Mouse (Mus musculus) T-helper 17 cell (primary cell): ENCODE data around the gene Ina.

Experiments
- in situ Hi-C, 2 experiments: fragments of 300-600 bp; cut with MboI, MseI; formaldehyde crosslinking; loops; 1 replicate in 1 of 2; 2 replicates in 1 of 2; pipeline ENCODE4 v1.15.1; 2025; ENCODE audit warnings: high pct_unique_total_duplicates in 2 of 2

Ina gene

DNA sequence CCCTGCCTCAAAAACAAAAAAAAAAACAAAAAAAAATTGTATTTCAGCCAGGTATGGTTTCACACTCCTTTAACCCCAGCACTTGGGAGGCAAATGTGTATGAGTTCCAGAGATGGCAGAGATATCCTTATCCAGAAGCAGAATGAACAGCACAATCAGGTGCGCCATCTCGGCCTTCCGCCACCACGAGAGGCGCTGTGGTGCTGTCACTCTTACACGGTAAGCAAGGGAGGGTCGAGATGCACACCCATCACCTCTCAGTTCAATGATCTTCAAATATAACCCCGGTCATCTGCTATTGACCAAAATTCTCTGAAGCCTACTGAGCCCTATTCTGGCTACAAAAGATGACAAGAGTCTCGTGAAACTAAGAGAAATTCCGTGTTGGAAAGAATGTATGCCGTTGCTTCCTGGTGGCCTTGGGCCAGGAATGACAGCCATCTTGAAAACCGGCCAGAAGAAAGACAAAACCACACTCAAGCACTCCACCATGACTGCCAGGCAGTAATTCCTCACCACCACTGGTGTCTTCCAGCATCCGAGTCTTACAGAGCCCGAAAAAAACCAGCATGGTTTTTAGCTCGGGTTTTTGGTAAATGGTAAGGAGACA, 1.9 kb upstream of the Ina start:
- in situ Hi-C loops, result loop anchor here (10.0 to 25.0 kb wide), 2 partner anchors 775 to 1012 kb away; no protein-coding TSS in a partner anchor

DNA sequence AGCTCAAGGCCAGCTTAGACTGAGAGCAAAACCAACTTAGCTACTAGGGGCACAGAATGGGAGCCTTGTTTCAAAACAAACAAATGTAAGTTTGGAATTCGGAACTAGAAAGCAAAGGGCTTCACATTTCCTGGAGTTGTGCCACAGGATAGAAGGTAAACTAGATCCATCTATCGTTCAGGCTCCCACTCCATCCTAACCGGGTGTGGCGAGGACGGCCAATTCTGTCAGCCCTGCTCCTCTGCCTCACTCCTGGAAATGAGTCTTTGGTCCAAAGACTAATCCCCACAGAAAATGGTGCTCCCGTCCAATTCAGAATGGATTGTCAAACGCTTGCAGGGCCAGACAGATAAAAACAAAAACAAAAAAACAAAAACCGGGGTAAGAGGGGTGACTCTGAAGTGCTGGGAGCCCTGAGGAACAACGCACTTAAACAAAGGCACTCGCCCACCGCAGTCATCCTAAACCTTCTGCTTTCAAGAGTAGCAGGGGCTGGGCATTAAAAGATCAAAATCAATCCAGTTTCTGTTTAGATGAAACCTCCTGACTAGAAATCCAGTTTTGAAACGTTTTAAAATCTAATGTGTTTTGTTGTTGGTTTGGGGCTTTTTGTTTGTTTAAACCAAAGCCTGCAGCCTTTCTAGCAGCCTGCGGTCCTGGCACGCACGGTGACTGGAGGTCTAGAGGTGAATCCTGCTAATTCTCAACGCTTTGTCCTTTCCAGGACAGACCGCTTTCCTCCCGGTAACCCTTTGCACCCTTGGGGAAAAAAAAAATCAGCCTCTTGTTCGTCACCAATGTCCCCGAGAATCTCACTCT, 949 bp upstream of the Ina start:
- in situ Hi-C loops, result loop anchor here (10.0 to 25.0 kb wide), 2 partner anchors 776 to 1011 kb away; no protein-coding TSS in a partner anchor

DNA sequence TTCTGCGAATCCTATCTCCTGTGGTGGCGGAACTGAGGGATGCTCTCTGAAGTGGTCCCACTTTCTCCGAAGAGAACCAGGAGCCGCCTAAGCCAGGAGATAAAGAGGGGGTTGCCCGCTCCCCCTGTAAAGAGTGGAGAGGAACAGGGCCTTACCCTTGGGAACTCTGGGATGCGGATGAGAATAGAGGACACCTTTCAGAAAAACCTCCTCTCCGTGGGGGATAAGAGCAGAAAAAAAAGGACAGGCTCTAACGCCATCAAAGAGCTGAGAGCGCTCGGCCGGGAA, 395 bp upstream of the Ina start:
- in situ Hi-C loops, result loop anchor here (10.0 to 25.0 kb wide), 2 partner anchors 777 to 1011 kb away; no protein-coding TSS in a partner anchor

DNA sequence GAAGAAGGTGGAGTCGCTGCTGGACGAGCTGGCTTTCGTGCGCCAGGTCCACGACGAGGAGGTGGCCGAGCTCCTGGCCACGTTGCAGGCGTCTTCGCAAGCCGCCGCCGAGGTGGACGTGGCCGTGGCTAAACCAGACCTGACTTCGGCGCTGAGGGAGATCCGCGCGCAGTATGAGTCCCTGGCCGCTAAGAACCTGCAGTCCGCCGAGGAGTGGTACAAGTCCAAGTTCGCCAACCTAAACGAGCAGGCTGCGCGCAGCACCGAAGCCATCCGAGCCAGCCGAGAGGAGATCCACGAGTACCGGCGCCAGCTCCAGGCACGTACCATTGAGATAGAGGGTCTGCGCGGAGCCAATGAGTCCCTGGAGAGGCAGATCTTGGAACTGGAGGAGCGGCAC, 898 bp downstream of the Ina start:
- in situ Hi-C loops, result loop anchor here (10.0 to 25.0 kb wide), 2 partner anchors 778 to 1009 kb away; no protein-coding TSS in a partner anchor

DNA sequence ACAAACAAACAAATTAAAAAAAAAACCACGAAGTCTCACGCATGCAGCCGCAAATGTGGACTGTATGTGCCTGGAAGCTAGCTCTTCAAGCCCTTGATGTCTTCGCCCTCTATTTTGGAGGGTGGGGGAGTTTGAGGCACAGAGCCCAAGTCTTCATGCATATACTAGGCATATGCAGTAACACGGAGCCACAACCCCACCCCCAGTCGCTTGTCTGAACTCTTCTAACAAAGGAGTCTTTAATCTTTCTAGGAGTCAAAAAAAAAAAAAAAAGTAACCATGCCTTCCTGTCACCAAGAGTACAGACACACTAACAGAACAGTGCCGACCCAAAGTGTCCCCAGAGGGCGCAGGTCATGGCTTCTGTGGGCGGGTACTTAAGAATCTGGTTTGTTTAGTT, 1.5 kb downstream of the Ina start:
- in situ Hi-C loops, result loop anchor here (10.0 to 25.0 kb wide), 2 partner anchors 779 to 1009 kb away; no protein-coding TSS in a partner anchor

DNA sequence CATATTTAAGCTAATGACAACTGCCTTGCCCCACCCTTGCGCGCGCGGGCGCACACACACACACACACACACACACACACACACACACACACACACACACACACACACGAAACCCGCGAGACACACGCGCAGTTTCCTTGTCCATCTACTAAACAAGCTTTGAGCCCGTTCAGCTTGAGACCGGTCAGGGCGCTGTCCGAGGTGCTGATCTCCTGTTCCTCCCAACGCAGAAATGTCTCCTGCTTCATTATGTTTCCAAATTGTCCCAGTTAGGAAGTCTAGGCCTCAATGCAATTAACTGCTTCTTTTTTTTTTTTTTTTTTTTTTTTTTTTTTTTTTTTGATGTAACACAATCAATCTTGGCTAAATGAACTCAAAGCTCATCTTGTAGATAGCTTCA, 2.0 kb downstream of the Ina start:
- in situ Hi-C loops, result loop anchor here (10.0 to 25.0 kb wide), 2 partner anchors 779 to 1008 kb away; no protein-coding TSS in a partner anchor

DNA sequence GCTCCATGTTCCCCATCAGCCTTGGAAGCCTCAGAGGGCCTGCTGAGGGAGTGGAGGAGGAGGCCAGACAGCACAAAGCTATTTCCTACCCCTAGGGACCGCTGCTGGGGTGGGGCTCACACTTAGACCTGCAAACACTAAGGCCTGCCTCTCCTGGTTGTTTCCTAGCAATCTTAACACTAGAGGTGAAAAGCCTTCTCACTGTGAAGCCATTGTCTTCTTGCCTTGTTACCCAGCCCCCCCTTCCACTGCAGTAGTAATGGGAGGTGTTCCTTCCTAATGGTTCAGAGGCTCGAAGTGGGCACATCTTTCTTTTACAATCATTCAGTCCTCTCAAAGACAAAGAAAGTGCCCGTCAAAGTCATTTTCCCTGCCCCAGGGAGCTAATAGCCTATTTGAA, 3.3 kb downstream of the Ina start:
- in situ Hi-C loops, result loop anchor here (10.0 to 25.0 kb wide), 2 partner anchors 781 to 1007 kb away; no protein-coding TSS in a partner anchor

DNA sequence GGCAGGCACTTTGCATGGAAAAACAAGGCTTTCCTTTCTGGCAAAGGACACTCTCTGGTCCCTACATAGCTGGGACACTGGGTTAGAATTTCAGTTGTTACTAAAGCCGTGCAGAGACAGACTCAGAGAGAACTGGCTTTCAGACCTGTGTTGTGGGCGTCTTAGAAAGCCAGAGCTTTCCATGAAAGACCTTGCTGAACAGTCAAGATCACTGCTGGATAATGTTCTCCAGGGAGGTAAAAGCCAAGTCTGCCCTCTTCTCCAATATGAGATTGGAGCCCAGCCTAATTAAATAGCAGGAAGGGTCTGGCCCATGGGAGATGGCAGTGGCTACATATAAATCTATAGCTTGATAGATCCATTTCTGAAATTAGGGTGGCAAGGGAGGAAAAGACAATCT, 3.8 kb downstream of the Ina start:
- in situ Hi-C loops, result loop anchor here (10.0 to 25.0 kb wide), 2 partner anchors 781 to 1006 kb away; no protein-coding TSS in a partner anchor

DNA sequence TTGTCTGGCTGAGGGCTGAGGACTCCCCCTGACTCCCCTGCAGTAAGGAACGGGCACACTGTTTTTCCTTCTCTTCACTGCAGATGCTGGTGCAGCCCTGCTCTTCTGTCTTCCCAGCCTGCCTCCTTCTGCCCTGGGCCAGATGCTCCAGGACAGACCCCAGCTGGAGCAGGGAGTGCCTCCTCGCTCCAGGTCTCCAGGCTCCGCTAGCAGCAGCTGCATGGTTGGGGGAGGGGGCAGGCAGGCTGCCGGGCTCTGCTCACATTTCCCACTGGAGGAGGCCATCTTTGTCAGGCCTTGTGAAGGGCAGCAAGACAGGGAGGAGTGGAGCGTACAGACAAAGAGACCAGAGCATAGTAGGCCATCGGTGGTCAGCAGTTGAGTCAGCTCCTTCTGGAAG, 4.8 kb downstream of the Ina start:
- in situ Hi-C loops, result loop anchor here (10.0 to 25.0 kb wide), 2 partner anchors 782 to 1005 kb away; no protein-coding TSS in a partner anchor

DNA sequence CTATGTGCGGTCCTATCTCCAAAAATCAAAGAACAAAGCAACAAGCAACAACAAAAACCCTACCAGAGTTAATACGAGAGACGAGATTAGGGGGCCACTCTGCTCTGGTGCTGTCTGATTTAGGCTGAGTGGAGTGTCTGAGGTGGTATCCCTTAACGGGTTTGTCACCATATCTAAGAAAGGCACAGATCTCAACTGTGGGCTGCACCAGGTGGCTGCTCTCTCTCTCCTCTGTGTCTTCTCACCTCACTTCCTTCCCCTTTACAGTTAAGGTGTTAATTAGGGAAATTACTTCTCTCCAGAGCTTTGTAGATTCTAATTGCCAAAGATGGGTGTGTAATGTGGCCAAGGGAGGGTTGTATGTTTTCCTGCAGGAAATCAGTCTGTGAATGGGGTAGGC, 8.2 kb downstream of the Ina start:
- in situ Hi-C loops, result loop anchor here in 1 of 2 experiments (25.0 kb wide), 1 partner anchor 785 kb away; no protein-coding TSS in a partner anchor

DNA sequence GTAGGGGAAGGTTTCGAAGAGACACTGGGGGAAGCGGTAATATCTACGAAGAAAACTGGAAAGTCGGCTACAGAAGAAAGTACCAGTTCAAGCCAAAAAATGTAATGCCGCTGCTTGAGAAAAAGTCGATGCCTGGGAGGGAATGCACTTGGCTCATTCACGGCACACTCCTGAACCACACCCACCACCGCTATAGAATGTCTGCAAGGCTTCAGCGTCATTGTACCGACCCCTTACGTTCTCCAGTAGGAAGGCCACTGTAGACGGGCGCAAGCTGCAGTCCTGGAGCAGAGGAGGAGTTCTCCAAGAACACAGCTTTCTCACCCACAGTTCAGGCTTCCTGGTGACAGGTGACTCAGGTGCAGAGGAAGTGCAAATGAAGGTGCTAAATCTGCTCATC, 9.0 kb downstream of the Ina start:
- in situ Hi-C loops, result loop anchor here in 1 of 2 experiments (25.0 kb wide), 1 partner anchor 786 kb away; no protein-coding TSS in a partner anchor

DNA sequence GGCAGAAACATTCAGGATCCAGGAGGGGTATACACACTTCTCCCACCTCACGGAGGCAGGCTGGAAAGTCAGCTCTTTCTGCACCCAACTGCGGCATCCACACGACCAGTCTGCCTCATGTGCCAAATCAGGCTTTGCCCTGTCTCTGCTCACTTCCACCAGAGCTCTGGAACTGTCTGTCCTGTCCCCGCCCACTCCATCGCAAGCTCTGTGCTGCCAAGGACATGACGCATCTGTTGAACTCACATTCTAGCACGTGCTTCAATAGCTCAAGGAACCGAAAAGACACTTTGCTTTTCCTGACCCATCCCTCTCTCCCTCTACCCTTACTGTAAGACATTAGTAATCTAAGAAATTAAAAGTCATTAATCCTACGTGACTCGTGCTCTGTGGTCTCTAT, 10.5 kb downstream of the Ina start:
- in situ Hi-C loops, result loop anchor here in 1 of 2 experiments (25.0 kb wide), 1 partner anchor 788 kb away; no protein-coding TSS in a partner anchor

DNA sequence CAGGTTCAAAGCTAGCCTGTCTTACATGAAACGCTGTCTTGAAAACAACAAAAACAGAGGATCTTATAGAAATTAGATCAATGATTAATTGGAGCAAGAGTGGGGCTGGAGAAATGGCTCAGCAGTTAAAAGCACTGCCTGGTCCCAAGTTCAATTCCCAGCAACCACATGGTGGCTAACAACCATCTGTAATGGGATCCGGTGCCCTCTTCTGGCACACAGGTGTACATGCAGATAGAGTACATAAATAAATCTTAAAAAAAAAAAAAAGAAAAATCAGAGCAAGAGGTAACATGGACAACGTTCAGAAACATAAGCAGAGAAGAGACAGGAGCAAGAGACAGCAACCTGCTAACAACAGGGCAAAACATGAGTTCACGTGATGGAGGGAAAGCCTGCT, 12.0 kb downstream of the Ina start:
- in situ Hi-C loops, result no loop called here

DNA sequence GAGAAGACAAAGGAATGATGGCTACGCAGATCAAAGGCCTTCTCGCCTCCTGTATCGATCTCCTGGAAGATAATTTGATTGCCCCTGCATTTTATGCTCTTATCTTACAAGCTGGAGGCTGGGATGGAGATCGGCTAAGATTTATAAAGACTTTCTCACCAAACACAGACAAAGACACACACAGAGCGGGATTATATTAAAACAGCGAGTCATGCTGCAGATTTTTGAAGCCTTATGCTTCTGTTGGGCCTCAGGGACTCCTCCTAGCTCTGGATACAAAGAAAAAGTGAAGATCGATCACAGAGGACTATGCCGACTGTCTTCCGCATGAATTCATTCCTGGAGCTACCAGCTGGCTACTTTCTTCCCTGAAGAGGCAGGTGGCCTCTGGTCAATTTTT, 15.3 kb downstream of the Ina start:
- in situ Hi-C loops, result no loop called here

DNA sequence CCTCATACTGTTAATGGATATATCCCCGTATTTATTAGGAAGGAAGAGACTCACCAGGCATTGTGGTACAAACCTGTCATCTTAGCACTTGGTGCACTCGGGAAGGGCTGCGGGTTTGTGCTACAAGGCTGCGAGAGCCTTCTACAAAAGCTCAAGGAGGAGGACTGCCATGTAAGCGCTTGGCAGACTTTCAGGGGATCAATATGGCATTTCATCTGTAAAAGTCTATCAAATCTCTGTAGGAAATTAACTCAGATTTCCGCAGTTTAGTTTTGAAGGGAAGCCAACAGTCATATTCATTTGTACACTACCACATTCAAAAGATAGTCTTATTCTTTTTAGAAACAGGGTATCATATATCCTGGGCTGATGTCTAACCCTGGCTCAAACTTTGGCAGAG, 17.3 kb downstream of the Ina start:
- in situ Hi-C loops, result no loop called here

DNA sequence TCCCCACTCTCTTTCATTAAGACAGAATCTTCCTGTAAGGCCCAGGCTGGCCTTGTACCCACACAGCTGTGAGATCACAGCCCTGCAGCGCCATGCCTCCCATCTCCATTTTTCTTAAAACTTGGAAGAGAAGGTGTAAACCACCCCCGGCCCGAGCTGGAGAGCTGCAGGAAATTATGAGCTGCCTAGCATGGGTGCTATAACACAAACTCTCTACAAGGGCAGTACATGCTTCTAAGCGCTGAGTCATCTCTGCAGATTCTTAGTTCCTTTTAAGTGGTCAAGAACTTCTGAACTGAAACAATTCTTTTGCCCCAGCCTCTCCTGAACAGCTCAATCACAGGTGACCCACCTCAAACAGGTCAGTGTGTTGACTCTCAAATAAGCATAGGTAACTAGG, 20.4 kb downstream of the Ina start:
- in situ Hi-C loops, result no loop called here

DNA sequence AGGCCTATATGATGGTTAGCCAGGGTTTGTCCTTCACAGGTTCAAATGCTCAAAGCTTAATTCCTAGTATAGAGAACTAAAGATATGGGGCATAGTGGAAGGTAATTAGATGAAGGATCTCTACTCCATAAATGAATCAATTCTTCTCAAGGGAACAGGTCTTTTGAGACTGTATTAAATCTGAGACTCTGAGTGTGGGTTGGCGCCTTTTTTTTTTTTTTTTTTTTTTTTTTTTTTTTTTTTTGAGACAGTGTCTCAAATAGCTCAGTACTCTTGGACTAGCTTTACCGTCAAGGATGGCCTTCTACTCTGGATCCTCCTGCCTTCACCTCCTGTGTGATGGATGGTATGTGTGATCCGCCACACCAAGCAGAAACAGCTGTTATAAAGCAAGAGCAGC, 22.1 kb downstream of the Ina start:
- in situ Hi-C loops, result no loop called here

DNA sequence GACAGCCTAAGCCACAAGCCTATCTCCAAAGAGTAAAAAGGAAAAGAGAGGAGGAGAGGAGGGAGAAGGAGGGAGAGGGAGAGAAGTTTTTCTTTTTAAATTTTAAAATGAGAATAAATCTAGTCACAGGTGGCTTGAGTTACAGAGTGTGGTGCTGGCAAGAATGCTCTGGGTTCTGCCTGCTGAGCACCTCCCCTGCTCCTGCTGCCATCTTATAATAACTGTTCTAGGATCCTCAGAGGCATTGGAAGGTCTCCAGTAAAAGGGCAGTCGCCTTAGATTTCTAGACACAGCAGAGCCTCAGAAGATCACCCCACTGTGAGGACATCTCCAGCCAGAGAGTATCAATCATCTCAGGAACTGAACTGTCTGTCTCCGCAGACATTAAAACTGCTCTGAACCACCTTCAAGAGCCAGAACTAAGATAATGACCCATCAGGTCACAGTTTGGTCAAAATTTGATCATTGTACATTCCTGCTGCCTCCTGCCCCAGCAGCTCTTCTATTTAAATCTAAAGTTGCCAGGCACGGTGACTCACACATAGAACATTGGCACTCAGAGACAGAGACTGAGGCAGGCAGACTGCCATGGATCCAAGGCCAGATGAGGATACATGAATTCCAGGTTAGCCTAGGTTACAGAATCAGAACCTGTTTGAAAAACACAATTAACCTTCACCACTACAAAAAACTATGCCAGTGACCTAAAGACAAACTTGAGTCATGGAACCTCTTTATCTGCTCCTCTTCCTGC, 26.4 kb downstream of the Ina start:
- in situ Hi-C loops, result loop anchor here in 1 of 2 experiments (10.0 kb wide), 1 partner anchor 466 kb away; the partner anchor contains the start of genes Arl3 and Sfxn2

DNA sequence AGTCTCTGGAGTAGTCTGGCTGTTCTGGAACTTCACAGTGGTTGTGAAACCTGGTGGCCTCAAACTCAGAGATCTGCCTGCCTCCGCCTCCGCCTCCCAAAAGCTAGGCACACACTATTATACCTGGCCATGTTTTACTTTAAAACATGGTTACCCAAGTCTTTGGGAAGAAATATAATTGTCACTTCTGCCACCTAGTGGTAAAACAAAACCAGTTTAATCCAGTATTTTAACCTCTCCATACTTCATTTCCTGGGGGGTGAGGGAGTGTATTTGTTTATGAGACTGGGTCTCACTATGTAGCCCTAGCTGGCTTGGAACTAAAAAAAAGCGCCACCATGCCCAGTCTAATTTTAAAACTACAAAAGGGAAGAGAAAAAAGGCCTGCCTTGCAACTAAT, 29.1 kb downstream of the Ina start:
- in situ Hi-C loops, result loop anchor here in 1 of 2 experiments (10.0 kb wide), 1 partner anchor 469 kb away; the partner anchor contains the start of genes Arl3 and Sfxn2

DNA sequence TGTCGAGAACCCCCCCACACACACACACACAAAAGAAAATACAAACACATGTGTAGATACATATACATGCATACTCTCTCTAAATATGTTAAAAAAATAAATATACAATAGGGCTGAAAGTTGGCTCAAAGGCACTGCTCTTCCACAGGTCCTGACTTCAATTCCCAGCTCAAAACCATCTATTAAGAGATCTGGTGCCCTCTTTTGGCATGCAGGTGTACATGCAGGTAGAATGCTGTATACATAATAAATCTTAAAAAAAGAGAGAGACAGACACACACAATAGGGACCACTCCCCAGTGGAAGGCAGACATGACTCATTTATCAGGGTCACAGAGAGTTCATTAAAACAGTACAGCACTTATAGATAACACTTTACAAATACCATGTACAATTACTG, 31.8 kb downstream of the Ina start:
- in situ Hi-C loops, result loop anchor here in 1 of 2 experiments (10.0 kb wide), 1 partner anchor 472 kb away; the partner anchor contains the start of genes Arl3 and Sfxn2

DNA sequence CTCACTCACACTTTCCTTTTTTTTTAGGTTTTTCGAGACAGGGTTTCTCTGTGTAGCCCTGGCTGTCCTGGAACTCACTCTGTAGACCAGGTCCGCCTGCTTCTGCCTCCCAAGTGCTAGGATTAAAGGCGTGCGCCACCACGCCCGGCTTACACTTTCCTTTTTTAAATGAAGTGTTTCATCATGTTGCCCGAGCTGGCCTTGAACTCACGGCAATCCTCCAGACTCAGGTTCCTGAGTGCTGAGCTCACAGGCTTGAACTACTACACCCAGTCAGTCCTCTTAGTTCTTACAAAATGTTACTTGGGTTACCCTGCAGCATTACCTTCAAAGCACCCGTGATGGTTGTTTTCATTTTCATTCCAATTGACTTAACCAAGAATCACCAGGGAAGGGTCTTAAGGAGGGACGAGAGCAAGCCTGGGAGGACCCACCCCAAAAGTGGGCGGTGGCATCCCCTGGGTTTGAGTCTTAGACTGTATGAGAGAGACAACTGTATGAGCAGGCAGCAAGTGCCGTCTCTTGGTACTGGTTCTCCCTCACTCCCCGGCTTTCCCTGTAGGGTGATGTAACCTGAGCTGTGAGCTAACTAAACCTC, 32.8 kb downstream of the Ina start:
- in situ Hi-C loops, result loop anchor here in 1 of 2 experiments (10.0 kb wide), 1 partner anchor 473 kb away; the partner anchor contains the start of genes Arl3 and Sfxn2
